Mouse (Mus musculus): ENCODE data around the gene Grik3.

Grik3 gene

GRCm38 (mm10) chr4:125718429-125719140 lies 228.1 kb downstream of the Grik3 start:
- no peak for DNase-seq (ENCODE audit: inconsistent ontology term)

GRCm38 (mm10) chr4:125726241-125726640 lies 235.7 kb downstream of the Grik3 start:
- no peak for DNase-seq (ENCODE audit: inconsistent ontology term)

GRCm38 (mm10) chr4:125727030-125727429 lies 236.5 kb downstream of the Grik3 start:
- DNase-seq (ENCODE audit: inconsistent ontology term) = no peak

GRCm38 (mm10) chr4:125727626-125728025 lies 237.1 kb downstream of the Grik3 start:
- DNase-seq (ENCODE audit: inconsistent ontology term) = no peak

GRCm38 (mm10) chr4:125728091-125728863 lies 237.8 kb downstream of the Grik3 start:
- no peak for DNase-seq (ENCODE audit: inconsistent ontology term)

GRCm38 (mm10) chr4:125729305-125730220 lies 239.1 kb downstream of the Grik3 start:
- peak; percentile 30 for DNase-seq (ENCODE audit: inconsistent ontology term)

- DNase-seq (ENCODE audit: inconsistent ontology term) = no peak
These were observed 240.3 kb downstream of the Grik3 start for GRCm38 (mm10) chr4:125730751-125731150.

GRCm38 (mm10) chr4:125736783-125737182 lies 246.3 kb downstream of the Grik3 start:
- DNase-seq (ENCODE audit: inconsistent ontology term) = no peak

GRCm38 (mm10) chr4:125738825-125739224 lies 248.3 kb downstream of the Grik3 start:
- DNase-seq (ENCODE audit: inconsistent ontology term) = no peak

- no peak for DNase-seq (ENCODE audit: inconsistent ontology term)
These were observed 251.7 kb downstream of the Grik3 start for GRCm38 (mm10) chr4:125742162-125742571.

GRCm38 (mm10) chr4:125745902-125746301 lies 255.4 kb downstream of the Grik3 start:
- no peak for DNase-seq (ENCODE audit: inconsistent ontology term)

- no peak for DNase-seq (ENCODE audit: inconsistent ontology term)
These were observed 265.9 kb downstream of the Grik3 start for GRCm38 (mm10) chr4:125756393-125756792.

- DNase-seq (ENCODE audit: inconsistent ontology term) = no peak
These were observed 269.8 kb downstream of the Grik3 start for GRCm38 (mm10) chr4:125760326-125760725.

GRCm38 (mm10) chr4:125763056-125763455 lies 272.6 kb downstream of the Grik3 start:
- DNase-seq (ENCODE audit: inconsistent ontology term) = no peak

Data from Muller cell, postnatal 12 days (primary cell).